Mouse (Mus musculus) intestine, embryonic 14.5 days (tissue): ENCODE results near the gene Ms4a6d. TPM values are rescaled to one million over a fixed set of nuclear protein-coding genes. Genes with fewer than 3 reads are reported as not detected.
"Not testable (repeated sequence)": the region's sequence is repeated elsewhere in the genome, so short reads cannot be mapped to it uniquely, and the experiment has no call there.

Experiments
- ATAC-seq: fragments of 200-750 bp; cut with Nextera tagmentation; replicated peaks from 2 replicates; pipeline ENCODE4 v1.8.0; 2017; ENCODE audit warnings: low read depth, moderate number of reproducible peaks, moderate TSS enrichment, moderate library complexity; ENCODE audit not compliant: low FRiP score, low TSS enrichment
- DNase-seq: peaks from one replicate; pipeline ENCODE4 v3.0.0-alpha.2; 2018; ENCODE audit warnings: low spot score
- H3K27ac ChIP-seq: fragments of 300-500 bp; sonication (generic); 2 replicates; pipeline ENCODE4 v1.5.1; 2014; ENCODE audit warnings: low read depth, mild to moderate bottlenecking, control low read depth
- H3K27me3 ChIP-seq: fragments of 300-500 bp; sonication (generic); replicated peaks from 2 replicates; pipeline ENCODE4 v1.6.1; 2014; ENCODE audit warnings: low read length, control low read depth; ENCODE audit not compliant: control insufficient read depth, insufficient read depth
- H3K36me3 ChIP-seq: fragments of 300-500 bp; sonication (generic); 2 replicates; pipeline ENCODE4 v1.6.1; 2014; ENCODE audit warnings: low read length, control low read depth; ENCODE audit not compliant: control insufficient read depth, insufficient read depth
- H3K4me1 ChIP-seq: fragments of 300-500 bp; sonication (generic); replicated peaks from 2 replicates; pipeline ENCODE4 v1.6.1; 2014; ENCODE audit warnings: low read length, control low read depth, mixed read lengths; ENCODE audit not compliant: control insufficient read depth, insufficient read depth
- H3K4me2 ChIP-seq: fragments of 300-500 bp; sonication (generic); 2 replicates; pipeline ENCODE4 v1.6.1; 2014; ENCODE audit warnings: low read length
- H3K4me3 ChIP-seq: fragments of 300-500 bp; sonication (generic); 2 replicates; pipeline ENCODE4 v1.5.1; 2014; ENCODE audit warnings: low read depth, low read length, control low read depth, mixed read lengths
- H3K9ac ChIP-seq: fragments of 300-500 bp; sonication (generic); 2 replicates; pipeline ENCODE4 v1.6.1; 2014; ENCODE audit warnings: mild to moderate bottlenecking, low read length
- H3K9me3 ChIP-seq: fragments of 300-500 bp; sonication (generic); 2 replicates; pipeline ENCODE4 v1.6.1; 2016; ENCODE audit warnings: low read length, control low read depth; ENCODE audit not compliant: control insufficient read depth
- WGBS: fragments of 180-500 bp; shearing (Covaris S2); extraction: QIAGEN DNeasy Blood & Tissue Kit; methylation state at CpG from one replicate; pipeline ENCODE4 v1.1.7; 2014; 5-methylcytosine and 5-hydroxymethylcytosine counted together
- polyA plus RNA-seq: library from polyadenylated mRNA; unstranded; fragments of >200 nt; fragmentation: Nextera tagmentation; extraction: Ambion mirVana; gene quantifications from 2 replicates; pipeline ENCODE4 v1.2.1, GENCODE M21; 2014

Ms4a6d gene
- polyA plus RNA-seq, 1 experiment from 2014 or later, result 4.7 TPM

- Histone ChIP-seq H3K9ac (no peak overlapping the region), H3K27me3 (no peaks in the 10 kb centered on the region), H3K4me2 (no peak overlapping the region), H3K27ac (no peak overlapping the region), H3K9me3 (no peaks in the 10 kb centered on the region), H3K4me3 (no peak overlapping the region), H3K4me1 (no peaks in the 10 kb centered on the region), H3K36me3 (no peaks in the 10 kb centered on the region)
- WGBS, result 88% methylated on average over 2 of the region's 2 CpGs
- DNase-seq (no peak), ATAC-seq (no peak; the same call in 1 of the 2 replicates)
These were observed 2.6 kb downstream of the Ms4a6d start for GRCm38 (mm10) chr19:11602026-11602425.

GRCm38 (mm10) chr19:11601349-11601748 is 3.3 kb downstream of the Ms4a6d start:
- Histone ChIP-seq H3K9ac (no peak overlapping the region), H3K36me3 (no peaks in the 10 kb centered on the region), H3K27me3 (no peaks in the 10 kb centered on the region), H3K9me3 (no peaks in the 10 kb centered on the region), H3K4me1 (no peaks in the 10 kb centered on the region), H3K4me2 (no peak overlapping the region), H3K4me3 (no peak overlapping the region), H3K27ac (no peak overlapping the region)
- 84% methylated on average over 3 of the region's 3 CpGs for whole genome bisulfite sequencing
- DNase-seq (no peak), ATAC-seq (no peak)

- DNase-seq (no peak), ATAC-seq (no peak)
- no peaks in the 10 kb centered on the region for H3K9me3 ChIP-seq
- H3K27me3 ChIP-seq, result no peaks in the 10 kb centered on the region
- no peaks in the 10 kb centered on the region for H3K36me3 ChIP-seq
- no peaks in the 10 kb centered on the region for H3K4me1 ChIP-seq
- H3K4me3 ChIP-seq, result no peak overlapping the region
- no peak overlapping the region for H3K27ac ChIP-seq
- no peak overlapping the region for H3K4me2 ChIP-seq
- H3K9ac ChIP-seq, result no peak overlapping the region
- 66% methylated on average over 2 of the region's 2 CpGs for WGBS
These were observed 14.7 kb downstream of the Ms4a6d start for GRCm38 (mm10) chr19:11589891-11590449.

- ATAC-seq (no peak), DNase-seq (no peak)
- Histone ChIP-seq H3K27ac (no peak overlapping the region), H3K36me3 (no peaks in the 10 kb centered on the region), H3K27me3 (no peaks in the 10 kb centered on the region), H3K9me3 (no peaks in the 10 kb centered on the region), H3K4me3 (no peak overlapping the region), H3K4me1 (no peaks in the 10 kb centered on the region), H3K4me2 (no peak overlapping the region), H3K9ac (no peak overlapping the region)
- 65% methylated on average over 4 of the region's 4 CpGs for whole genome bisulfite sequencing
These were observed 15.4 kb downstream of the Ms4a6d start for GRCm38 (mm10) chr19:11589205-11589604.

- no peak for ATAC-seq
- Histone ChIP-seq H3K9ac (no peak overlapping the region), H3K4me2 (no peak overlapping the region), H3K4me1 (no peaks in the 10 kb centered on the region), H3K9me3 (no peaks in the 10 kb centered on the region), H3K27ac (no peak overlapping the region), H3K27me3 (no peaks in the 10 kb centered on the region), H3K4me3 (no peak overlapping the region), H3K36me3 (no peaks in the 10 kb centered on the region)
- DNase-seq, result no peak
- 88% methylated on average over 8 of the region's 8 CpGs for WGBS
These were observed 29.7 kb downstream of the Ms4a6d start for GRCm38 (mm10) chr19:11574965-11575364.

GRCm38 (mm10) chr19:11559560-11559959 is 45.1 kb downstream of the Ms4a6d start:
- not testable (repeated sequence) for H3K9me3 ChIP-seq, ATAC-seq, H3K4me3 ChIP-seq

GRCm38 (mm10) chr19:11554726-11555125 is 49.9 kb downstream of the Ms4a6d start:
- no peak for ATAC-seq
- H3K27ac ChIP-seq, result no peak overlapping the region
- H3K4me2 ChIP-seq, result no peak overlapping the region
- H3K4me1 ChIP-seq, result no peaks in the 10 kb centered on the region
- no peaks in the 10 kb centered on the region for H3K36me3 ChIP-seq
- H3K9ac ChIP-seq, result no peak overlapping the region
- no peaks in the 10 kb centered on the region for H3K27me3 ChIP-seq
- H3K4me3 ChIP-seq, result no peak overlapping the region
- no peak for DNase-seq
- H3K9me3 ChIP-seq, result no peaks in the 10 kb centered on the region
- WGBS, result 87% methylated on average over 5 of the region's 5 CpGs

More at GRCm38 (mm10) chr19:11559560-11559959, 45.1 kb downstream of the Ms4a6d start:
- not testable (repeated sequence) for H3K4me1 ChIP-seq, H3K27ac ChIP-seq, DNase-seq, H3K27me3 ChIP-seq, H3K9ac ChIP-seq, H3K4me2 ChIP-seq, H3K36me3 ChIP-seq

GRCm38 (mm10) chr19:11547911-11548310 is 56.7 kb downstream of the Ms4a6d start:
- Histone ChIP-seq H3K9ac (no peak overlapping the region), H3K36me3 (no peaks in the 10 kb centered on the region), H3K27me3 (no peaks in the 10 kb centered on the region), H3K4me2 (no peak overlapping the region), H3K4me3 (no peak overlapping the region), H3K4me1 (no peaks in the 10 kb centered on the region), H3K9me3 (no peaks in the 10 kb centered on the region), H3K27ac (no peak overlapping the region)
- ATAC-seq (no peak), DNase-seq (no peak)

- H3K4me1 ChIP-seq, H3K27me3 ChIP-seq, H3K4me3 ChIP-seq, H3K36me3 ChIP-seq, DNase-seq, H3K27ac ChIP-seq, H3K4me2 ChIP-seq, H3K9ac ChIP-seq, H3K9me3 ChIP-seq, ATAC-seq: not testable (repeated sequence)
- 92% methylated on average over 2 of the region's 2 CpGs for WGBS
These were observed 60.3 kb downstream of the Ms4a6d start for GRCm38 (mm10) chr19:11544383-11544782.
